Mouse (Mus musculus) heart, embryonic 13.5 days (tissue): Measurements from ENCODE around the gene Pidd1. TPM values are rescaled to one million over a fixed set of nuclear protein-coding genes. Genes with fewer than 3 reads are reported as not detected.
A peak's percentile ranks its signal among the peaks of the same experiment; 100 is the strongest.

Experiments
- ATAC-seq: fragments of 200-750 bp; cut with Nextera tagmentation; 2 replicates; pipeline ENCODE4 v1.8.0; 2017; ENCODE audit warnings: moderate TSS enrichment; ENCODE audit not compliant: insufficient number of reproducible peaks, low FRiP score, low TSS enrichment; ENCODE audit errors: extremely low read depth
- H3K27ac ChIP-seq: fragments of 300-500 bp; sonication (generic); replicated peaks from 2 replicates; pipeline ENCODE4 v1.5.1; 2015; ENCODE audit warnings: moderate library complexity, mild to moderate bottlenecking, inconsistent platforms
- H3K27me3 ChIP-seq: fragments of 300-500 bp; sonication (generic); replicated peaks from 2 replicates; pipeline ENCODE4 v1.6.1; 2015; ENCODE audit warnings: mild to moderate bottlenecking, inconsistent platforms
- H3K36me3 ChIP-seq: fragments of 300-500 bp; sonication (generic); 2 replicates; pipeline ENCODE4 v1.6.1; 2015; ENCODE audit warnings: mild to moderate bottlenecking, inconsistent platforms
- H3K4me1 ChIP-seq: fragments of 300-500 bp; sonication (generic); 2 replicates; pipeline ENCODE4 v1.6.1; 2015; ENCODE audit warnings: inconsistent platforms
- H3K4me2 ChIP-seq: fragments of 300-500 bp; sonication (generic); 2 replicates; pipeline ENCODE4 v1.6.1; 2015; ENCODE audit warnings: inconsistent platforms, mild to moderate bottlenecking, moderate library complexity
- H3K4me3 ChIP-seq: fragments of 300-500 bp; sonication (generic); 2 replicates; pipeline ENCODE4 v1.5.1; 2015; ENCODE audit warnings: moderate library complexity, mild to moderate bottlenecking, inconsistent platforms
- H3K9ac ChIP-seq: fragments of 300-500 bp; sonication (generic); 2 replicates; pipeline ENCODE4 v1.6.1; 2015; ENCODE audit warnings: inconsistent platforms, mild to moderate bottlenecking, moderate library complexity
- H3K9me3 ChIP-seq: fragments of 300-500 bp; sonication (generic); 2 replicates; pipeline ENCODE4 v1.6.1; 2016; ENCODE audit warnings: inconsistent platforms
- whole genome bisulfite sequencing: fragments of 180-500 bp; shearing (Covaris S2); methylation state at CpG from one replicate; pipeline ENCODE4 v1.1.7; 2015; ENCODE audit warnings: mixed read lengths; 5-methylcytosine and 5-hydroxymethylcytosine counted together
- polyA plus RNA-seq: library from polyadenylated mRNA; unstranded; fragments of >200 nt; fragmentation: Nextera tagmentation; extraction: Ambion mirVana; gene quantifications from 2 replicates; pipeline ENCODE4 v1.2.1, GENCODE M21; 2015

Gene Pidd1
- polyA plus RNA-seq, 1 experiment from 2014 or later, result 8.1 TPM

DNA sequence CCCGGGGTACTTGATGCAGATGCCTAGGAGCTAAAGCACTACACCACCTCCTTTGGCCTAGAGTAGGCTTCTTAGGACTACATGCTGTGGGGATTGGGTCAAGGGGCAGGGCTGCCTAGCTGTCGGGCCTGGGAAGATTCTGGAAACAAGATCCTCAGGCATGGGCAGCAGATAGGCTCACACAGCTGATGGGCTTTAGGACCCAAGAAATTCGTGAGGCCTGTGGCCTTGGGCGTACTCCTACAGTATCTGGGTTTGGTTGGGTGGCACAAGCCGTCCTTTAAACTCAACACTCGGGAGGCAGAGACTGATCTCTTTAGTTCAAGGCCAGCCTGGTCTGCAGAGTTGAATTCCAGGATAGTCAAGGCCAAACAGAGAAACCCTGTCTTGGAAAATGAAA lies 28.4 kb upstream of the Pidd1 start:
- H3K9me3 ChIP-seq, result no peaks in the 10 kb centered on the region
- peaks cover 60% of the 10 kb centered on the region for H3K4me1 ChIP-seq
- no peak overlapping the region for H3K27ac ChIP-seq
- H3K27me3 ChIP-seq, result no peaks in the 10 kb centered on the region
- 79% methylated on average over 6 of the region's 6 CpGs for WGBS
- H3K4me3 ChIP-seq, result no peak overlapping the region
- H3K4me2 ChIP-seq, result no peak overlapping the region
- no peak for ATAC-seq
- peaks cover 39% of the 10 kb centered on the region for H3K36me3 ChIP-seq
- H3K9ac ChIP-seq, result no peak overlapping the region

- peaks cover 39% of the 10 kb centered on the region for H3K36me3 ChIP-seq
- no peaks in the 10 kb centered on the region for H3K9me3 ChIP-seq
- no peak overlapping the region for H3K9ac ChIP-seq
- no peaks in the 10 kb centered on the region for H3K27me3 ChIP-seq
- H3K4me3 ChIP-seq, result no peak overlapping the region
- no peak for ATAC-seq
- H3K4me2 ChIP-seq, result no peak overlapping the region
- WGBS, result 83% methylated on average over 1 of the region's 1 CpGs
- H3K27ac ChIP-seq, result no peak overlapping the region
- H3K4me1 ChIP-seq, result peaks cover 60% of the 10 kb centered on the region
These were observed 27.4 kb upstream of the Pidd1 start for GRCm38 (mm10) chr7:141471236-141471635.

- no peak for ATAC-seq
- H3K27me3 ChIP-seq, result peaks cover 5% of the 10 kb centered on the region
- no peak overlapping the region for H3K27ac ChIP-seq
- WGBS, result 94% methylated on average over 10 of the region's 10 CpGs
- H3K4me2 ChIP-seq, result no peak overlapping the region
- H3K9ac ChIP-seq, result no peak overlapping the region
- H3K36me3 ChIP-seq, result peaks cover 39% of the 10 kb centered on the region
- H3K4me1 ChIP-seq, result peaks cover 60% of the 10 kb centered on the region
- no peaks in the 10 kb centered on the region for H3K9me3 ChIP-seq
- no peak overlapping the region for H3K4me3 ChIP-seq
These were observed 26.8 kb upstream of the Pidd1 start for GRCm38 (mm10) chr7:141470637-141470944.

DNA sequence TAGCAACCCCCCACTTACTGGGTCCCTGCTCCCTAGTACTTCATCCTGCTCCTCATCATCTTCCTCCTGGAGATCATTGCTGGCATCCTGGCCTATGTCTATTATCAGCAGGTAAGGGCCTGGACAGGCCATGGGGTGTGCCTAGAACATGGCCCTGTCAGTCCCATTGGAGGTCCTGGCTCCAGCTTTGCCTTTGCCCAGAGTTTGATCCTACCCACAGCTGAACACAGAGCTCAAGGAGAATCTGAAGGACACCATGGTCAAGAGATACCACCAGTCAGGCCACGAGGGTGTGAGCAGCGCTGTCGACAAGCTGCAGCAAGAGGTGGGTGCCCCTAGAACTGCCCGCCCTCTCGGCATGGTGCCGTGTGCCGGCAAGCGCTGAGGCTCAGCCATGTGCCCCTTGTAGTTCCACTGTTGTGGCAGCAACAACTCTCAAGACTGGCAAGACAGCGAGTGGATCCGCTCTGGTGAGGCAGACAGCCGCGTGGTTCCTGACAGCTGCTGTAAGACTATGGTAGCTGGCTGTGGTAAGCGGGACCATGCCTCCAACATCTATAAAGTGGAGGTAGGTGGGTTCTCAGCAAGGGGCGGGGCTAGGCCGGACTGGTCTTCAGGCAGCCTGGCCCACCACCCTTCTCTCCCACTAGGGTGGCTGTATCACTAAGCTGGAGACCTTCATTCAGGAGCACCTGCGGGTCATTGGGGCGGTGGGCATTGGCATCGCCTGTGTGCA lies 26.2 kb upstream of the Pidd1 start:
- Histone ChIP-seq H3K36me3 (peaks cover 39% of the 10 kb centered on the region), H3K9me3 (no peaks in the 10 kb centered on the region), H3K27me3 (peaks cover 11% of the 10 kb centered on the region), H3K27ac (peak overlapping the region; percentile 94), H3K4me1 (peaks cover 64% of the 10 kb centered on the region), H3K9ac (peak overlapping the region; percentile 94), H3K4me2 (peak overlapping the region; percentile 84), H3K4me3 (0 out of 2 replicates have a peak overlapping the region, but pooled peaks have one; percentile 82)
- no peak for ATAC-seq
- WGBS, result 78% methylated on average over 18 of the region's 18 CpGs

- H3K9ac ChIP-seq, result peak overlapping the region; percentile 94
- peaks cover 69% of the 10 kb centered on the region for H3K4me1 ChIP-seq
- peak overlapping the region; percentile 94 for H3K27ac ChIP-seq
- WGBS, result 82% methylated on average over 6 of the region's 6 CpGs
- no peaks in the 10 kb centered on the region for H3K9me3 ChIP-seq
- H3K4me2 ChIP-seq, result peak overlapping the region; percentile 84
- H3K27me3 ChIP-seq, result peaks cover 18% of the 10 kb centered on the region
- peak overlapping the region; percentile 82 for H3K4me3 ChIP-seq
- no peak for ATAC-seq
- H3K36me3 ChIP-seq, result peaks cover 39% of the 10 kb centered on the region
These were observed 25.5 kb upstream of the Pidd1 start for GRCm38 (mm10) chr7:141469352-141469751.

DNA sequence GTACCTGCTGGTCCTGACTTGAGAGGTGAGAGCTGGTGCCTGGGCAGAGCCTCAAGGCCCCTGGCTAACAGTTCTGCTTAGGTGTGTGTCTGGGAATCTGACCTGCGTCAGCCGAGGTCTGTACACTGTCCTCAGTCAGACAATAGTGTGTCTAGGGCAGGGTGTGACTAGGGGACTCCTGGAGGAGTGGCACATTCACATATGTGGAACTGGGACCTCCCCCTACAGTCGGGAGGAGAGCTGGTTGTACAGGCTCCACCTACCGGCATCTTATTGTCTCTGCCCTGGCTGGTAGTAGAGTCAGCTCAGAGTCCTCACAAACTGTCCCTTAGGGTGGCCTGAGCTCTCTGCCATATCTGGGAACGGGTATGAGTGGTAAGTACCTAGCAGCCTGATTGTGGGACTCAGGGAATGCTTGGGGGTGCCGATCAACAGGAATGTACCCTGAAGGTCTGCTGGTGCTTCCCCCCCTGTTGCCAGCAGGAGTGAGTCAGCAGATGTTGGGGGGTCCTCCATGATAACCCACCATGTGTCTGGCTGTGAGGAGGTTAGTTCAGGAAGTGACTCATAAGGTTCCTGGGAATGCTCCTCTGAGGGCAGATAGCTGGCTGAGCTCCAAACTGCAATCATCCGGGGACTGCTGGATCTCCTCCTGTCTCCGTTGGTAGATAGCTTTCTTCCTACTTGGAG lies 24.8 kb upstream of the Pidd1 start:
- ATAC-seq, result peak; percentile 64
- Histone ChIP-seq H3K36me3 (peaks cover 39% of the 10 kb centered on the region), H3K4me1 (peaks cover 69% of the 10 kb centered on the region), H3K9me3 (no peaks in the 10 kb centered on the region), H3K27me3 (peaks cover 25% of the 10 kb centered on the region), H3K4me2 (peak overlapping the region; percentile 84), H3K9ac (peak overlapping the region; percentile 94), H3K4me3 (peak overlapping the region; percentile 82), H3K27ac (peak overlapping the region; percentile 94)
- WGBS, result 2% methylated on average over 8 of the region's 8 CpGs

DNA sequence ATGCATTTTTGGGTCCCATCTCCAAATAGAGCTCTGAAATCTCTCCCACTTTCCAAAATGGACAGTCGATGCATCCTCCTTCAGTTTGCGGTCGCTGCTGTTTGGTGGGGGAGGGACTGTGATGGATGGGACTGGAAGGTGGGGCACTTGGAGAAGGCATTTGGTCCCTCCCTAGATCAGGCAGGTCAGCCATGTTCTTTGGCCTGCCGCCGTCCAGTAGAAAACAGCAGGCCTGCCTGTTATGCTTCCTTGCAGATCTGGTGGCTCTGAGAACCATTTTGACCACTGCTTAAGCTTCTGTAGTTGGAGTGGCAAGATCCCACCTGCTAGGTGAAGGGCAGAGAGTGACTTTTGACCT lies 24.3 kb upstream of the Pidd1 start:
- no peak for ATAC-seq
- Histone ChIP-seq H3K27me3 (peaks cover 30% of the 10 kb centered on the region), H3K4me1 (peaks cover 70% of the 10 kb centered on the region), H3K9ac (peak overlapping the region; percentile 94), H3K9me3 (no peaks in the 10 kb centered on the region), H3K36me3 (peaks cover 39% of the 10 kb centered on the region), H3K27ac (peak overlapping the region; percentile 94), H3K4me3 (peak overlapping the region; percentile 82), H3K4me2 (peak overlapping the region; percentile 84)
- WGBS, result 16% methylated on average over 5 of the region's 5 CpGs

GRCm38 (mm10) chr7:141467230-141468030 lies 23.6 kb upstream of the Pidd1 start, which contains the start of gene Cd151:
Gene Cd151 (plus strand): TSS chr7:141467392.
- peak; percentile 71 for ATAC-seq
- peaks cover 37% of the 10 kb centered on the region for H3K27me3 ChIP-seq
- peak within 1 kb of the TSS; percentile 94 for H3K9ac ChIP-seq
- peak within 1 kb of the TSS; percentile 94 for H3K27ac ChIP-seq
- under 1% methylated on average over 52 of the region's 52 CpGs for WGBS
- peak within 1 kb of the TSS; percentile 84 for H3K4me2 ChIP-seq
- no peaks in the 10 kb centered on the region for H3K9me3 ChIP-seq
- peaks cover 34% of the 10 kb centered on the region for H3K36me3 ChIP-seq
- H3K4me1 ChIP-seq, result peaks cover 68% of the 10 kb centered on the region
- peak within 1 kb of the TSS; percentile 82 for H3K4me3 ChIP-seq

- Histone ChIP-seq H3K4me1 (peaks cover 76% of the 10 kb centered on the region), H3K27ac (peak overlapping the region; percentile 94), H3K36me3 (peaks cover 26% of the 10 kb centered on the region), H3K4me3 (peak overlapping the region; percentile 82), H3K4me2 (peak overlapping the region; percentile 84), H3K9me3 (no peaks in the 10 kb centered on the region), H3K9ac (peak overlapping the region; percentile 94), H3K27me3 (peaks cover 45% of the 10 kb centered on the region)
- ATAC-seq, result no peak
- WGBS, result 57% methylated on average over 10 of the region's 10 CpGs
These were observed 22.9 kb upstream of the Pidd1 start for GRCm38 (mm10) chr7:141466607-141467148.

GRCm38 (mm10) chr7:141466045-141466394 lies 22.2 kb upstream of the Pidd1 start:
- H3K4me1 ChIP-seq, result peaks cover 82% of the 10 kb centered on the region
- 59% methylated on average over 7 of the region's 7 CpGs for WGBS
- H3K4me2 ChIP-seq, result peak overlapping the region; percentile 61; the same call in 1 of the 2 replicates
- ATAC-seq, result no peak
- no peaks in the 10 kb centered on the region for H3K9me3 ChIP-seq
- peaks cover 51% of the 10 kb centered on the region for H3K27me3 ChIP-seq
- H3K36me3 ChIP-seq, result peaks cover 19% of the 10 kb centered on the region
- peak overlapping the region; percentile 50; the same call in 1 of the 2 replicates for H3K9ac ChIP-seq
- H3K4me3 ChIP-seq, result no peak overlapping the region
- peak overlapping the region; percentile 59 for H3K27ac ChIP-seq
